Comparison of ENCODE assay signal across 8 mouse cellular contexts in the genomic region with DNA sequence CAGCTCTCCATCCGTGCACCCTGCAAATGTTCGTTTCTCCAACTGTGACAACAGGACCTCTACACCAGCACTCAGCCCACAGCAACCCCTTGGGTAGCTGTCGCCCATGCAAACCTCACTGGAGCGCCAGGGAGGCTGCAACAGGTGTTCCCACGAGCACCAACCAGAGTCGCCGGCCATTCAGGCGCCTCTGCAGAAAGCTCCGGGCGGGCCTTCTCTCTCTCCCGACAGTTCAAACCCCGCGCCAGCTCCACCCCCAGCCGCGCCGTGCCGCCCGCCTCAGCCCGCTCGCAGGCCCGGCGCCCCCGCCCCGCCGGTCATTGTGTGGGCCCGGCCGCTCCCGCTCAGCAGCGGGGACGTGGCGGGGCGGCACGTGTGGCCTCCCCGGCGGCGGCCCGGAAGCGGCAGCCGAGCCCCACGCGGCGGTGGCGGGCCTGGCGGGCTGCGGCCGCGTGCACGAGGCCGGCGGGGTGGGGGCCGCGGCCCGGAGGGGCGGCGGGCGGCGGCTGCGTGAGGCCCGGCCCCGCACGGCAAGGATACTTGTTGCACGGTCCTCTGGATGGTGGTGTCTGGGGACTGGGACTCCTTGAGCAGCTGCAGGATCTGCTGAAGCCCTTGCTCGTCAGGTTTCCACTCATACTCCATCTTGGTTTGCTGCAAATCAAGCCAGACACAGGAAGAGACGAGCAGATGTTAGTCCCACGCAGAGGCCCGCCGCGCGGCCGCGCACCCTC. TPM values are rescaled to one million over a fixed set of nuclear protein-coding genes. Genes with fewer than 3 reads are reported as not detected.
DNase-seq lines count a peak whose midpoint lies in the region; ATAC-seq and TF ChIP-seq lines count a peak whose summit lies in the region.

No protein-coding gene starts in this region.

- no peak for TF ChIP-seq CTCF in gastrocnemius, adult 2 months (IDR thresholded peaks at IDR 0.05)

- DNase-seq in cerebellum, postnatal 36 days = peak; percentile 45 to 60
- DNase-seq in gastrocnemius, adult 2 months = peak; percentile 81
- DNase-seq in left cerebral cortex, postnatal 4 days = peak; percentile 49
- peak; percentile 54 for DNase-seq in mesoderm, embryonic 11.5 days (ENCODE audit: low read depth, low spot score)
- DNase-seq in right cerebral cortex, postnatal 25 days = peak; percentile 61
- peak; percentile 72 for DNase-seq in yolk sac, embryonic 10.5 days (ENCODE audit: low spot score)

- no peaks in the 10 kb centered on the region for H3K27me3 ChIP-seq in hindbrain, embryonic 16.5 days (replicated peaks; ENCODE audit: control insufficient read depth, insufficient read depth, low read length)

- peak overlapping the region; percentile 94 for H3K4me3 ChIP-seq in gastrocnemius, adult 2 months
- H3K4me3 ChIP-seq in hindbrain, embryonic 16.5 days (ENCODE audit: low read length) = peak overlapping the region; percentile 83

- peak; percentile 74 for ATAC-seq in activated CD4-positive, CD25-positive, alpha-beta regulatory T cell, adult 4 months
- peak; percentile 79 for ATAC-seq in hindbrain, embryonic 16.5 days

- peaks cover 30% of the 10 kb centered on the region for H3K4me1 ChIP-seq in hindbrain, embryonic 16.5 days (ENCODE audit: control insufficient read depth, insufficient read depth, low read depth, low read length)

- peaks cover 5% of the 10 kb centered on the region for H3K36me3 ChIP-seq in hindbrain, embryonic 16.5 days (ENCODE audit: control insufficient read depth, insufficient read depth, low read length)

- intact Hi-C loops in gastrocnemius, adult 2 months (cut with DNase I) = loop anchor here (5.0 kb wide), 1 partner anchor 202 kb away; no protein-coding TSS in a partner anchor
- intact Hi-C loops in left cerebral cortex, postnatal 4 days (cut with DNase I) = no loop called here

- WGBS in hindbrain, embryonic 16.5 days = under 1% methylated on average over 50 of the region's 71 CpGs

- peak overlapping the region; percentile 97 for H3K27ac ChIP-seq in gastrocnemius, adult 2 months
- peak overlapping the region; percentile 94 for H3K27ac ChIP-seq in hindbrain, embryonic 16.5 days (ENCODE audit: low read depth, low read length)

- H3K4me2 ChIP-seq in hindbrain, embryonic 16.5 days (ENCODE audit: low read length) = peak overlapping the region; percentile 92

- H3K9ac ChIP-seq in hindbrain, embryonic 16.5 days (ENCODE audit: low read depth, low read length) = peak overlapping the region; percentile 85

- no peaks in the 10 kb centered on the region for H3K9me3 ChIP-seq in hindbrain, embryonic 16.5 days (ENCODE audit: control insufficient read depth, low read length)

RNA-seq across cellular contexts. Expression of a gene that starts 35.9 kb away (rescaled TPM):
- 10 to 100 TPM; 26.7 to 38.3 TPM for polyA plus RNA-seq in activated CD4-positive, CD25-positive, alpha-beta regulatory T cell, adult 4 months (2017; shearing (Covaris generic))
- 10 to 100 TPM; 32.2 to 39.3 TPM for total RNA-seq in gastrocnemius, adult 2 months (2021)
- 36.2 and 41.4 TPM in 2 replicates for polyA plus RNA-seq in hindbrain, embryonic 16.5 days (2015; fragmentation: Nextera tagmentation; extraction: Ambion mirVana)
- total RNA-seq in left cerebral cortex, postnatal 4 days (2021) = 100 to 1,000 TPM in 1 of 2 experiments, 10 to 100 TPM in 1; 98.9 to 122 TPM

Comparison
In these comparisons a context has a peak if more than half of its experiments do, and no peak if none do; other contexts are left out.
1. Peak in every context shown above with its lines: DNase-seq, ATAC-seq, H3K4me3 ChIP-seq and H3K27ac ChIP-seq.